Mouse (Mus musculus): Measurements from ENCODE around the gene Kcnma1.

The Kcnma1 gene

GRCm38 (mm10) chr14:23959061-23959460, 55.2 kb downstream of the Kcnma1 start:
- no peak for DNase-seq

- DNase-seq = no peak
These were observed 57.0 kb downstream of the Kcnma1 start for GRCm38 (mm10) chr14:23957270-23957669.

- DNase-seq = no peak
These were observed 70.4 kb downstream of the Kcnma1 start for GRCm38 (mm10) chr14:23943876-23944275.

- DNase-seq = no peak
These were observed 71.1 kb downstream of the Kcnma1 start for GRCm38 (mm10) chr14:23943152-23943551.

GRCm38 (mm10) chr14:23942103-23942502, 72.2 kb downstream of the Kcnma1 start:
- DNase-seq = no peak

- DNase-seq = no peak
These were observed 79.3 kb downstream of the Kcnma1 start for GRCm38 (mm10) chr14:23935016-23935415.

GRCm38 (mm10) chr14:23931671-23932071, 82.6 kb downstream of the Kcnma1 start:
- no peak for DNase-seq

GRCm38 (mm10) chr14:23929168-23929567, 85.1 kb downstream of the Kcnma1 start:
- DNase-seq = no peak

- no peak for DNase-seq
These were observed 90.9 kb downstream of the Kcnma1 start for GRCm38 (mm10) chr14:23923356-23923755.

- no peak for DNase-seq
These were observed 91.5 kb downstream of the Kcnma1 start for GRCm38 (mm10) chr14:23922755-23923154.

- DNase-seq = no peak
These were observed 103.1 kb downstream of the Kcnma1 start for GRCm38 (mm10) chr14:23911108-23911629.

- no peak for DNase-seq
These were observed 105.7 kb downstream of the Kcnma1 start for GRCm38 (mm10) chr14:23908564-23908963.

GRCm38 (mm10) chr14:23902636-23903279, 111.5 kb downstream of the Kcnma1 start:
- no peak for DNase-seq

GRCm38 (mm10) chr14:23899462-23899861, 114.8 kb downstream of the Kcnma1 start:
- no peak for DNase-seq

- no peak for DNase-seq
These were observed 116.5 kb downstream of the Kcnma1 start for GRCm38 (mm10) chr14:23897815-23898214.

- DNase-seq = no peak
These were observed 118.3 kb downstream of the Kcnma1 start for GRCm38 (mm10) chr14:23896036-23896435.

- no peak for DNase-seq
These were observed 128.2 kb downstream of the Kcnma1 start for GRCm38 (mm10) chr14:23886112-23886511.

- DNase-seq = no peak
These were observed 128.8 kb downstream of the Kcnma1 start for GRCm38 (mm10) chr14:23885539-23885938.

GRCm38 (mm10) chr14:23885071-23885470, 129.2 kb downstream of the Kcnma1 start:
- no peak for DNase-seq

- DNase-seq = no peak
These were observed 132.3 kb downstream of the Kcnma1 start for GRCm38 (mm10) chr14:23882001-23882400.

- DNase-seq = no peak
These were observed 135.0 kb downstream of the Kcnma1 start for GRCm38 (mm10) chr14:23879331-23879730.

GRCm38 (mm10) chr14:23877561-23877960, 136.7 kb downstream of the Kcnma1 start:
- no peak for DNase-seq

GRCm38 (mm10) chr14:23874545-23874944, 139.7 kb downstream of the Kcnma1 start:
- DNase-seq = no peak

GRCm38 (mm10) chr14:23857034-23857433, 157.3 kb downstream of the Kcnma1 start:
- DNase-seq = no peak

- DNase-seq = no peak
These were observed 159.3 kb downstream of the Kcnma1 start for GRCm38 (mm10) chr14:23854946-23855345.

Data from cerebellum, adult 18-20 months (tissue).